Mouse (Mus musculus) liver, adult 2 months (tissue): ENCODE results near the gene Sh3rf3.

Experiments
- CTCF ChIP-seq: fragments of 200-500 bp; IDR thresholded peaks from 2 replicates; pipeline ENCODE4 v1.5.1; 2011; ENCODE audit warnings: low read depth, low read length, control low read depth
- POLR2A ChIP-seq: fragments of 200-500 bp; IDR thresholded peaks from 2 replicates; pipeline ENCODE4 v1.6.1; 2011; ENCODE audit warnings: low read length, control low read depth; ENCODE audit not compliant: insufficient read depth; ENCODE audit errors: extremely low read depth

- TF ChIP-seq CTCF (no peak), POLR2A (no peak)
Observed at GRCm38 (mm10) chr10:58942819-58943218, 129.7 kb downstream of the Sh3rf3 start.
